Mouse (Mus musculus) kidney, adult 8-10 months (tissue): ENCODE results near the gene Gm26661.
A peak's percentile ranks its signal among the peaks of the same experiment; 100 is the strongest.

Source experiments
- DNase-seq, 2 experiments: peaks; one replicate each; pipeline ENCODE4 v3.0.0; 2022

Gm26661 gene

DNA sequence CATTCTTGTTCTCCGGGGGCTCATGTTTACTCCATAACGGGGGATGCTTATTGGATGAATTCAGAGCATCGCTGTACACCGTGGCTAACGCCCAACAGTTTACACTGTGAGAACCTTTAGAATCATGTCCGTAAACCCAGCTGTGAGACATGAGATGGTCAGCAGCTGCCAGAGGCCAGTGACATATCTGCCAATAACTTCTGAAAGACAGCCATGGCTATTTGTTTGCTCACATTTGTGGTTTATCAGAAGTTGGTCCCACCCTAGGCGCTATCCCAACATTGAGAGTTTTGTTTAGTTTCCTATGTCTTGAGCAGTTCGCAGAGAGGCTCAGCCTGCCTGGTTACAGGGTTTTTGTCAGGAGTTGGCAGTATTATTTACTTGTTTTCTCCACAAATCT lies 30.0 kb downstream of the Gm26661 start:
- DNase-seq = no peak

DNA sequence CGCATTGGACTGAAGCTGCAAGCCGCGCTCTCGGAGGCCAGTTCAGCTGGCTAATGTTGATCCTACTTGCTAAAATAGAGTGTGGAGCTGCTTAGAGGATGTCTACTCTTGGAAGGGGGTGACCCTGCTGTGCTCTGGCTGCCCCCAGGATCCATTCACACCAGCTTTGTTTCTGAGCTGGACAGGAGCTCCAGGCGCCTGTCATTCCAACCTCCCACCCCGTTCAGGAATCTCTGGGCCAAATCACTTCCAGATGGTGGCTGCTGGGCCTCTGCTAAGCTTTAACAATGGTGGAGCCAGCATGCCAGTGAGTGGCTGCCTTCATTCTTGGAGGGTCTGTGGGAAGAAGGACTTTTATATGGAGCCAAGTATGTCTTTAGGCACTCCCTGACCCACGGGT lies 31.3 kb downstream of the Gm26661 start:
- DNase-seq = no peak

DNA sequence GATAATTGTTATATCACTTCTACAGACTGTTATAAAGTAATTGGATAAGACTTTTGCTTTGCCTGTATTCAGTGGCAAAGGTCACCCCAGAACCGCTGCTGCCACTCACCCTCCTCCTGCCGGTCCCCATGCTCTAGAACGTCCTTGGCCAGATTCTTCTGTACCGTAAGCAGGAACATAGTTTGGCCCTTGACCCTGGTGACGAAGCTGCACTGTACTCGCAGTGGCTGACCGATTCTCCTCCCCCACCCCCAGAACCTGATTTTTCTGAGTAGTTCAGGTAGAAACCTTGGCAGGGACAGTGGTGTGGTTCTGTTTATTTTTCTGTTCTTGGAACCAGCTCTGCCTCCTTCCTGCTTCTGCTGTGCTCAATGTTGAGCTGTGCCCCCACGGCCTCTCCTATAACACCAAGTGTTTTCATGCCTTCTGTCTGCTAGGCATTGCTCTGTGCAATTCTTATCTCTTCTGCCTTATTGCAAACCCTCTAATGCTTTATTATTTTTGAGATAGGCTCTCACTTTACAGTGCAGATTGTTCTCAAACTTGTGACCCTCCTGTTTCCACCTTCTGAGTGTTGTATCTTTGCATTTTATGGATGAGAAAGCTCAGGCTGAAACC lies 33.4 kb downstream of the Gm26661 start:
- peak; percentile 90 to 91 for DNase-seq

DNA sequence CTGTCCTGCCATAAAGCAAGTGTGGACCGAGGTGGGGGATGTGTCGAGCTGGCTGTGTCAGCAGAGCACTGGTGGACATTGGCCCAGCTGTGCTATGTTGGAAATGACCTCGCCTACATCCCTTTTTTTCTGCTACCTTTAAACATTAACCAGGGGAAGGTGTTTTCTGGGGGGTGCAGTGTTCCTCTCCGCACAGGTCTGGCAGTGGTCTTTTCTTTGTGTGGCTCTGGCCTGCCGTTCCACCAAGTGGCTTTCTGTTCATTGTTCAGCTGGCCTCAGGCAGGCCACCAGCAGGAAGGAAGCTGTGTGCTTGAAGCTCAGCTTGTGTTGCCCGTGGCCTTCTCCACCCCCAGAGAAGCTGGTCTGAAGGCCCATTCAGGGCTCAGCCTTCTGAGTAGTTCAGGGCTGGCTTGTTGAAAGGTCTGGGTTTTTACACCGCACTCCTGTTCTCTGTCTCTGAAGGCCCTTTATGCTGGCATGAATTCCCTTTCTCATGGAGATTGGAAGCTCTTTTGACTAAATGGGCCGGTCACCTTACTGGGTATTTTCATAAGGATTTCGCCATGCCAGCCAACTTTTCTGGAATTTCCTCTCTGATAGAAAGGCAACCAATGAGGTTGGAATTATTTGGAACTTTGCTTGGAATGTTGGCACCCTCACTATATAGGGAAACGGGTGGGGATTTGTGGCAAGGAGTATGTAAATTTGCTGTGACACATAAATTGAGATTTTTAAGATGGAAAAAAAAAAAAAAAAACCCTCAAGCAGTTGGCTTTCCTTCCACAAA lies 35.0 kb downstream of the Gm26661 start:
- peak; percentile 83 to 87 for DNase-seq

DNA sequence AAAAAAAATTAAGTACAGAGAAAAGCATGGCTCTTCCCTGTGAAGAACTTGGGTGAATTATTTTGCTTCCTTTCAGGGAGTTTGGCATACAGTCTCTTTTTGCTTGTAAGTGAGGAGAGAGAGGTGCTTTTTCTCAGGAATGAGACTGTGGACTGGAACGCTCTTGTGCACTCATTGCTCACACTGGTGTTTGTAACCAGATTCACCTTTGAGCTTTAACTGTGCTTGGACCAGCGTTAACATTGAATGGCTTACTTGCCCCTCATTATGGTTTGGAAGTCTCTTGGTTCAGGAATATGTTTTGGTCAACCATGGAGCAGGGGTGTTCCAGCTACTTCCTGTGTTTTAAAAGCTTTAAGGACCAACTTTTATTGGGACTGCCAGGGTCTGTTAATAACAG lies 37.8 kb downstream of the Gm26661 start:
- peak; percentile 45 to 67 for DNase-seq

DNA sequence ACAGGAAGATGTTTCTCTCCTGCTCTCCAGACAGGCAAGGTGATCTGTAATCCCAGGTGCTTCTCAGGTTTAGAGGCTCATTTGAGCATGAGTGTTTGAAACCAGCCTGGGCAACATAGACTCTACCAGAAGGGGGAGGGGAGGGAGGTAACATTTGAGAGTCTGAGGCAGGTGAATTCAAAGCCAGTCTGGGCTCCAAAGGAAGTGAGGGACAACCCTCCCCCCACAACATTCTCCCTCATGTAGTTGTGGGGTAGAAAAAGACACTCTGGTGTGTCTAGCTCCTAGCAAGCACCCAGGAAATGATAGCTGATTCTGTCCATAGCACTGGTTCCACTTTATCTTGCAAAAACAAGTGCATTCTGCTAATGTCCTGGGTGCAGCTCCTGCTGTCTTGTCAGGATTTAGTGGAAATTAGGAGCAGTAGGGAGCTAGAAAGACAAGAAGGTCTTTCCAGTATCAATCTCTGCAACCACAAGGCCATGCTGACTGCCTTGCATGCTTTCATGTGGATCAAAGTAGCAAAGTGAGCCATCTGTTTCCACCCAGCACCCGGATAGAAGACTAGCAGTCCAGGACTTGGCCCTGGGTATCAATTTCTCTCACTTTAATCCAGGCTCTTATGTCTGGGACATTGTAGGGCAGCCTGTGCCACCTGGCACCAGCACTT lies 40.5 kb downstream of the Gm26661 start:
- no peak for DNase-seq

DNA sequence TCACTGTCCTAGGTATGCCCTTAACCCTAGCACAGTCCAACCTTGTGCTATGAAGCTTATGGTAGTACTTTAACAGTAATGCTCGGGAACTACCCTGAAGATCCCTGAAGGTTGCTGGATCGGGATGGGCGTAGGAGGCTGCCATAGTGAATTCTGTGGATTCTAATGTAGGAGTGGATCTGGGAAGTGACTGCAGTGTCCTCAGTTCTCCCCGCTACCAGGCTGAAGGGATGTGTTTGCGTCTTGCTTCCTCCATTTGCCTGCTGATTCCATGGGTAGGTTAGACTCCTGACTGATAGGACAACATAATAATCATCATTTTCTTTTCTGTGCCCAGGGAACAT lies 41.0 kb downstream of the Gm26661 start:
- no peak for DNase-seq

DNA sequence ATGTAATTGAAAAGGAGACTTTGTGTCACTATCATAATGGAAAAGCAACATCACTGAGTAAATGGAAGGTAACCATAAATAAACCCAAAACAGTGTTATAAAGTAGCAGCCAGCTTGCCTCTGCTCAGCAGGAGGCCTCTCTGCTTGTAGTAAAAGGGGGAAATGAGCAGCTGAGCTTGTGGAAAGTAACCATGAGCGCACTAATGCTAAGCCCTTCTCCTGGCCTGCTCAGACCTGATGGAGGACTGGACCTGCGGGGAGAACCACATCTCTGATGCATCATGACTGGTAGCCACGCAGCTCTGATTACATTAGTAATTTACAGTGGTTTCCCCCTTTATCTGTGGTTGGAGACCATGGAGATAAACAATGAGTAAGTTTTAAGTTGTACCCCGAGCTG lies 42.1 kb downstream of the Gm26661 start:
- DNase-seq = no peak

DNA sequence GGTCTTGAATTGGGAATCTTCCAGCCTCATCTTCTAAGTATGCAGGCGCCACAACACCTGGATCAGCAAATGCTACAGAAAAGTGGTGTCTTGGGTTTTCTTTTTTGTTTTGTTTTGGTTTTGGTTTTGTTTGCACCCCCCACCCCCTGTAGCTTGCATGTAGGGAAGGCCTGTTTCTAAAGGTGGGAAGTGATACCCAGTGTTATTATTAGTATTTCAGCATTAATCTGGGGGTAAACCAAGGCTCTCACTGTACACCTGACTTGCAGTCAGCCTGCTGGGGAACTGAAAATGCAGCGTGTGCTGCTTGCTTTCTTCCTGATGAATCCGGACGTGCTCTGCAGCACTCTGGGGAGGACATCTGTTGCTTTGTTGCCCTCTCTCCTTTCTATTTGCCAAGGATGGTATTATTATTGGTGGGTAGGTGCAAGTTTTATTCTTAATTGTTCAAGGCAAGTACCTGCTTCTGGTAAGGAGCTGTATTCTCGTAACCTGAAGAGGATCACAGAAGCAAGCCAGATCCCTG lies 47.2 kb downstream of the Gm26661 start:
- no peak for DNase-seq

DNA sequence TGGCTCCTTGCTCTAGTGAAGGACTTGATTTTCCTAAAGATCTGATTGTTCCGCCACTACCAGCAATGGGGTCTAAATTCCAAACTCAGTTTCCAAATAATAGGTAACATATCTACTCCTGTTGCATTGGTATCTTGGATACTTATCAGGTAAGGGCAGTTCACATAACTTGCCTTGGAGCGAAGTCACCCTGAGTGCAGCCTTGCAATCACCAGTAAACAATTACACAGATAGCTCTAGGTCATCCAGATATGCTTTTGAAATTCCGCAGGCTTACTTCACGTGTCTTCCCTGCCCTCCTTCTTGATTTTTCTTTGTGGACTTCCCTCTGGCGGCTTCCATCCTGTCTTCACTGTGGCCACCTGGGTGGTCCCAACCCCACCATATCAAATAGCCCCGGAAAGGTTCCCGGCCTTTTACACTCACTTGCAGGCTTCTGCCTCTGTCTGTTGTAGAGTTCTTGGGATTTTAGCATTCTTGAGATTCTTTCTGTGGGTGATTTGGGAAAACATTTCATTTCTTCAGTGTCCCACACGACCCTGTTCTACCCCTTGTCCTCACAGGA lies 48.6 kb downstream of the Gm26661 start:
- no peak for DNase-seq
